Mouse (Mus musculus): ENCODE results near the gene Vmn2r121. TPM values are rescaled to one million over a fixed set of nuclear protein-coding genes. Genes with fewer than 3 reads are reported as not detected.

The Vmn2r121 gene
- polyA plus RNA-seq (2016; fragmentation: Nextera tagmentation; extraction: Ambion mirVana): not detected in 2 replicates

DNA sequence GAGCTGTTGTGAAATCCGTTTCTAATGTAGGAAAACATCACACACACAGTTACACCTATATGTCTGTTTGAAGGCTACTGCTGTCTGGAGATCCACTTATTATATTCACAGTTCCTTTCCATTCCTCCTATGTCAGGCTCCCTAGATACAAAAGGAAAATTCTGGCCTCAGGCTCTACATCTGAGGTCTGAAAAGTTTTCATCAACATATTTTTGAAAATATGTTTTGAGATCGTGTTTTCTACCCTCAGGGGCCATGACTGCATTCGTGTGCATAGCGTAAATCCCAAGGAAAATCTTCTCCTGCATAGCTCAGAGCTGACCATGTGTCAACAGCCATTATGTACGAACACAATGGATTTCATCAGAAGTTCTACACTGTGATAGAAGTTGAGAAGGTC is at the start of gene Vmn2r121:
Vmn2r121 (minus strand) TSS at position 101 of the 400 bp plus-strand sequence.
- 53% methylated on average over 5 of the region's 5 CpGs for WGBS (ENCODE audit: insufficient replicate concordance)
- no peaks in the 10 kb centered on the region for H3K9me3 ChIP-seq (replicated peaks)
- no peak for ATAC-seq

More for the DNA sequence above, at the start of gene Vmn2r121:
- Histone ChIP-seq H3K4me2 (no peak within 1 kb of the TSS), H3K4me1 (no peaks in the 10 kb centered on the region), H3K9ac (no peak within 1 kb of the TSS), H3K27me3 (replicated peaks) (no peaks in the 10 kb centered on the region), H3K4me3 (no peak within 1 kb of the TSS), H3K27ac (no peak within 1 kb of the TSS), H3K36me3 (no peaks in the 10 kb centered on the region)

Measured in liver, embryonic 12.5 days (tissue).